Mouse (Mus musculus): ENCODE measurements around the gene Syce1.
"Not testable (repeated sequence)": the region's sequence is repeated elsewhere in the genome, so short reads cannot be mapped to it uniquely, and the experiment has no call there.

Syce1 gene

GRCm38 (mm10) chr7:140780548-140780947 is 7.1 kb downstream of the Syce1 start:
- in situ Hi-C loops (cut with MboI; ENCODE audit: low sequenced_read_pairs): no loop called here

- in situ Hi-C loops (cut with MboI; ENCODE audit: low sequenced_read_pairs): no loop called here
Observed at GRCm38 (mm10) chr7:140765888-140766739, 21.5 kb downstream of the Syce1 start.

- in situ Hi-C loops (cut with MboI; ENCODE audit: low sequenced_read_pairs): not testable (repeated sequence)
Observed at GRCm38 (mm10) chr7:140765391-140765790, 22.3 kb downstream of the Syce1 start.

GRCm38 (mm10) chr7:140763447-140764020 is 24.1 kb downstream of the Syce1 start, which contains the start of gene Cyp2e1:
Gene Cyp2e1, plus strand, starts transcription at chr7:140763739.
- in situ Hi-C loops (cut with MboI; ENCODE audit: low sequenced_read_pairs): no loop called here

- in situ Hi-C loops (cut with MboI; ENCODE audit: low sequenced_read_pairs): no loop called here
Observed at GRCm38 (mm10) chr7:140760647-140761046, 27.0 kb downstream of the Syce1 start.

GRCm38 (mm10) chr7:140756151-140756854 is 31.3 kb downstream of the Syce1 start:
- in situ Hi-C loops (cut with MboI; ENCODE audit: low sequenced_read_pairs): no loop called here

GRCm38 (mm10) chr7:140754556-140754955 is 33.1 kb downstream of the Syce1 start:
- in situ Hi-C loops (cut with MboI; ENCODE audit: low sequenced_read_pairs): no loop called here

GRCm38 (mm10) chr7:140748827-140749160 is 38.9 kb downstream of the Syce1 start:
- in situ Hi-C loops (cut with MboI; ENCODE audit: low sequenced_read_pairs): no loop called here

GRCm38 (mm10) chr7:140748116-140748826 is 39.4 kb downstream of the Syce1 start:
- in situ Hi-C loops (cut with MboI; ENCODE audit: low sequenced_read_pairs): no loop called here

GRCm38 (mm10) chr7:140747402-140747801 is 40.2 kb downstream of the Syce1 start:
- in situ Hi-C loops (cut with MboI; ENCODE audit: low sequenced_read_pairs): no loop called here

- in situ Hi-C loops (cut with MboI; ENCODE audit: low sequenced_read_pairs): no loop called here
Observed at GRCm38 (mm10) chr7:140733162-140733561, 54.5 kb downstream of the Syce1 start.
